Mouse (Mus musculus) monocyte, adult 2 months (primary cell): ENCODE measurements around the gene Map2k3.

Experiments used
- DNase-seq, 2 experiments: peaks; one replicate each; pipeline ENCODE4 v3.0.0; 2022; ENCODE audit warnings: low spot score in 2 of 2, low read depth in 1 of 2

Gene Map2k3

DNA sequence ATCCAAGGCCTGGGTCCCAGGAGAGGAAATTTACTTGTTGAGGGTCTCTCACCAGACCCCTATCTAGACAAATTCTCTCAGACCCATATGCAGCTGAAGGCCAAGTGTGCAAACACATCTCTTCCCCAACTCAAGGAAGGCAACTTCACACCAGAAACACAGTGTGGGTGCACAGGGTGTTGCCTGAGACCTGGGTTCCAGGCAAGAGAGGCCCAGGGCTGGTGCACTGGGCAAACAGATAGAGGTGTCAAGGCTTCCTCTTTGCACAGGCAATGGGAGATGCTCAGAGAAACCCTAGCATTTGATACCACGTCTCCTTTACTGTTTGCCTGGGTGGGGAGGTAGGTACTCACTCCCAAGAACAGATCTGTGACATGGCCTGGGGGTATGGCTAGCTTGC, 6.9 kb upstream of the Map2k3 start:
- no peak for DNase-seq

DNA sequence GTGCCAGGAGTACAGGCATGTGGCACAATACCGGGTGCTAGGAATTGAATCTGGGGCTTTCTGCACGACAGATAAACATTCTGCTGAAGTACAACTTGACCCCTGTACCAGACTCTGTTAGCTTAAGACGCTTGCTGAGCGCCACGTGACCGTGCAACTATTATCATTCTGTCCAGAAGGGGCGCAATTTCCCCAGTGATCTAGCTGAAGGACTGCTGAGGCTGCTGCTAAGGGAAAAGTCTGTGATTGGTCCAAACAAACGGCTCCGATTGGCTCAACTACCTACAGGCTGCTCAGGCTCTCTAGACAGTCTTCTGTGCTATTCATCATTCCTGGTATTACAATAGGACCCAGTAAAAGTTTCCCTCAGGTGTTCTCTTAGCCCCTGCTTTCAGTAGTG, 4.6 kb upstream of the Map2k3 start:
- DNase-seq, result peak in 1 of 2 experiments; percentile 83

DNA sequence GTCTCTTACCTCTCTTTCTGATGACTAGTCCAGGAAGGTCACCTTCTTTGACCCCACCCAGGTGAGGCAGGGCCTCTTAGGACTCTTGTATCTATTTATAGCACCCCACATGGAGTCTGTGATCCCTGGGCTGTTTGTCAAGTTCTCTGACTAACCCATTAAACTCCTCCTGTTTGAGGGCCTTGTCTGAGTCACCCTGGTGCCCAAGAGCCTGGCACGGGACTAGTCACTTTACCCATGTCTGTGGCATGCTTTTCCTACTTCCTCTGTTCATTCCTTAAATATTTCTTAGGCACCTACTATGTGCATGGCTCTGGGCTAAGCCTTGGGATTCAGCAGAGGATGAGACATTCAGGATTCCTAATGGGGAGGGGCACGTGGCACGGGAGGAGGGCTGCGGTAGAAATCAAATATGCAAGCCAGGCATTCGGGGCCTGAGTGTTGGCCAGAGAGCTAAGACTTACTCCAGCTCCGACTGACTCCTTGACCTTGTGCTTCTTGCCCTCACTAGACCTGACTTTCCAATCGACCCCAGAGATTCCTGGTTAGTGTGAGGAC, 1.0 kb upstream of the Map2k3 start:
- no peak for DNase-seq

DNA sequence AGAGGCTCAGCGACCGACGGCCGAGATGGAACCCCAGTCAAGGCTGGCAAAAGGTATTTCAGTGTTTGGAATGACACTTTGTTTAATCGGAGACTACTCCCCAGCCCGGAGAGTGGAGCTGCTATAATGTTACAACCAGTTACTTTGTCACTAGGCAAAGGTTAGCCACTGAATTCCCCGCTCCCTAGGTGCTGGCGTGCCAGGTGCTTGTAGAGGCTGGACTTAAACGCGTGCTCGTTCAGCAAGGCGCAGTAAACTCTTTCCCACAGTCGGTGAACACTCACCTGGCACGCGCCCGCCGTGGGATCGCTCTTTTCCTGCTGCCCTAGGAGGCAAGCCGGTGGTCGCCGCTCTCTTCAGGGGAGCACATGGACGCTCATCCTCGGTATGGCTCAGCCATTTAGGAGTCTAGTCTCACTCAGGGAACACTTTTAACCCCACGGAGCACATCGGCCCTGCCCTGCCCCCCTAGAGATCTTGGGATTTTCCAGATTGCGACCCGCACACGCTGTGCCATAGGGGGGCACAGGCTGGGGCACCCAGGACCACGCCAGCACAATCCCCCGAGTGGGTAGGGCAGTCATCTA, 458 bp upstream of the Map2k3 start:
- DNase-seq, result peak in 1 of 2 experiments; percentile 12

DNA sequence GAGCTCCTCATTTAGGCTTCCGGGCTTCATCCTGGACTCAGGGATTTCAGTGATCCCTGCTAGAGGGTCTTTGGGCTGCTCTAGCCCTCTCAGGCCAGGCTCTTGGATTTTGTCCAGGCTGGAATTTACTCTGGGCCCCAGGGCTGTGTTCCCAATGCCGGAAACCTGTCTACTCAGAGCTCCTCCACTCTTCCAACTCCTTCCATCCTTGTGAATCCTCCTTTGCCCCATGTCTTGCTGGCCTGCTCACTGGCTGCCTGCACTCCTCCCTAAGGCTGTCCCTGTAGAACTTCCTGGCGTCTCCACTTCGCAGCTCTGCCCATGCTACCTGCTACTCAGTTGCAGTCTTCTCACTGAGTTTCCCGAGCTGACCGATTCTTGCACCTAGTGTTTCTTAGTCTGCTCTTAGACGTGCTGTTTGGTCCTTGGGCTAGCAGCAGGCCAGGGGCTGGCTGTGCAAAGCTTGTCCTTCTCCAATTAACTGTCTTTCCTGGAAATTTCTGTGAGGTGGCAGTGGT, 729 bp downstream of the Map2k3 start:
- no peak for DNase-seq

DNA sequence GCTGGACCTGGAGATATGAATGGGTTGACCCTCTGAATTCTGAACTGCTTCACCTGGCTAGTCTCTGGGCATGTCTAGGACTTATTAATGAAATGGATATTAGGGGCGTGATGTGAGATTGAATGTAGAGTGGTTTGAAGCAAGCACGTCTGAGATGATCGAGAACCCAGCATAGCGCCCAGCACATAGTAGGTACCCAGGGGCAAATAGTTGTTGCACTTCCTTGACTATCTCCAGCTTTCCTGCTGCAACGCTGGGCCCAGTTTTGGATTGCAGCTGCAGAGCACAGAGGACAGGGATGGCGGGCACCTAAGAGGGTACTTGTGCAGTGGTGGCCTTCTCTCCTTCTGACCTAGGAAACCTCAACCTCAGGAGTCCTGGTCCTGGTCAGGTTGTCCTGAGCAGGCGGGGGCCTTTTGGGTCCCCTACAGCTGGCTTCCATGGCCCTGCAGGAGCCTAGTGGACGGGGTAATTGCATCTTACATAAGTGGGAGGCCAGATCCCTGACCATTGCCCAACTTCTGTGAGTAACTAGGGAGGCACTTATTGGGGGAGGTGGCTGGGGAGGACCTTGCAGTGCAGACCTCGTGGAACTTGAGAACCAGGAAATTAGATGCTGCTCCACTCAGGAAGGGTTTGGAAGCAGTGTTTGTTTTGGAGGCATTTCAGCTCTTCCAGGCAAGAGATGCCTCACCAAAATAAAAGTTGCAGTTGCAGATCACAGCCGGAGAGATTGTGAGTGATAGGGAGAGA, 1.5 kb downstream of the Map2k3 start:
- peak in 1 of 2 experiments; percentile 9 for DNase-seq

DNA sequence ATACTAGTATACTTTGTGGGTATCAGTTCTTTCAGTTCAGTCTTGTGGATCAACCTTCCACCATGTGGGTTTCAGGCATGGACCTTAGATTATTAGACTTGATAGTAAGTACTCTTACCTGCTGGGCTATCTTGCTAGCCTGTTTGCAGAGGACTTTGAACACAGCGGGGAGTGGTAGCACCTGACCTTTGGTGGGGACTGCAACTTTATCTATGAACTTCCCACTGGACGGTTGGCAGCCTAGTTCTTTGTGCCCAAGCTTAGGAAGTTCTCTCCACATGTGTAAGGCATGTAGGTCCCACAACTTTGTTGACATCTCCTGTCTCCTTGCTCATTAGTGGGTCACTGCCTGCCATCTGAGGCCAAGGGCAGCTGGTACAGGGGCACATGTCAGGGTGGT, 3.0 kb downstream of the Map2k3 start:
- no peak for DNase-seq

DNA sequence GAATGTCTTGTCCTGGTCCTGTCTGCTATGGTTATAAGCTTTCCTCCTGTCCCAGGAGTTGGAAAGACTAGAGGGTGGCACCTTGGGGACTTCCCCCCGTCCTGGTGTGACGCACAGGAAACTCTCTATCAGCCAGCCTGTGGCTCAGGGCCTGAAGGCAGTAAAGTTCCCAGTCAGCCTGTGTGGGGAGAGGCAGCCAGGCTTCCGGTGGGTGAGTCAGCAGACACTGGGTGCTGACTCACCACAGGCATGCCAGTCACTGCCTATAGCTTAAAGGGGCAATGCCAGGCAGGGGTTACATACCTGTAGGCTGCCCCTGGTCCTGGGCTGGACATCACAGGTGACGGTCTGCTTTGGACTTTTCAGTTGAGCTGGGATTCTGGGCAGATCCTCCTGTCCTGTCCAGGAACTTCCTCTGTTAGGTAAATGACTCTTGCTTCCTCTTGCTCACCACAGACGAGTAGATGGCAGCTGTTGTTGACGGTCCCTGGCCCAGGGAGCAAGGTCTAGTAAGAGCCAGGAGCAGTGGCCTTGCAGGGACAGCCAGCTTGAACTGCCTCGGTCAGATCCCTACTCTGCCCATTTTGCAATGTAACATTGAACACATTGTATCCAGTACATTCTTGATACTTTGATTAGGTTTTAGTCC, 3.6 kb downstream of the Map2k3 start:
- peak; percentile 64 to 74 for DNase-seq

DNA sequence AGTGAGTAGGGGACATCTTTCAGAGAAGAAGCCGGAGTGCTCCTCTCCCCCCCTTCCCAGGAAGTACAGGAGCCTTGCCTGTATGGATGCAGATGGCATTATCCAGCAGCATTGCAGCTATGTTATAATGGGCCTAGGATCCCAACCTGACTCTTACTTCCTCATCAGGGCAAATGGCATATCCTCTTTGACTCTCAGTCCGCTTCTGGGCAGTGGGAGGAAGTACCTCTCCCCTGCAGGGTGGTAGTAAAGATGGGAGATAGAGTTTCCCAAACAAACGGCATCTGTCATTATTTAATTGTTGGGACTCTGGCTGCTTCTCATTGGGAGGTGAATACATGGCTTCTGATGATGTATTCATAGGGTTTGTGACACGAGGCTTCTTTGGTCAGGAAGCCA, 4.1 kb downstream of the Map2k3 start:
- peak in 1 of 2 experiments; percentile 24 for DNase-seq

DNA sequence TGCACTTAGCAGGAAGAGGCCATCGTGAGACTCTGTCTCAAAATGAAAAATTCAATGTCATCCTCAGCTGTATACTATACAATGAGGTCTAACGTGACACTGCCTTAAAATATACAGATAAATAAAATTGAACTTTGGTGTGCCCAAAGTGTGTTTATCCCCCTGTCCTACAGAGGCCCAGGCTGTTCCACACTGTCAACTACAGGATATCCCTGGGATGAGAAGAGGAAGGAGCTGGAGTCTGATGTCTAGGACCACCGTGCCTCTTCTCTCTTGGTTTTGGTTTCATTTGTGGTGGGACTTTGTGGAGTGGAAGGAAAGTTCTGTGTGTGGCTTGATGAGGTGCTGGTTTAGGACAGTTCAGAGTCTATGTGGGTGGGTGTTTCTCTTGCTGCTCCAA, 5.8 kb downstream of the Map2k3 start:
- DNase-seq, result no peak

DNA sequence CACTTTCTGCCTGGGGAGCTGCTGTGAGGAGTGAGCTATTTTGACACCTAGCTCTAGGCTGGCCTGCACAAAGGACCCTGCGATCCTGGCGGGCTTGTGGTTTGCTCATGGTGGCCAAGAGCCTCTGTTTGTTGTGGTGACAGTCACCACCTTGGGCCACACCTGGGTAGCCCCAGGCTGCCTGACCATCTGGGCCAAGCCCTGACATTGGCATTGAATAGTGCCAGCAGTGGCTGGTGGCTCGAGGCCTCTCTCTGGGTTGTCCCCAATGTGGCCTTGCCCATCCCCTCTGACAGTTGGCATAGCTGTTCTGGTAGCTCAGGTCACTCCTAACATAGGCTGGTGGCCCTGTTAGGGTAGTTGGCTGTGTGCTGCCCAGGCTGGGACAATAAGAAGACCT, 7.7 kb downstream of the Map2k3 start:
- no peak for DNase-seq

DNA sequence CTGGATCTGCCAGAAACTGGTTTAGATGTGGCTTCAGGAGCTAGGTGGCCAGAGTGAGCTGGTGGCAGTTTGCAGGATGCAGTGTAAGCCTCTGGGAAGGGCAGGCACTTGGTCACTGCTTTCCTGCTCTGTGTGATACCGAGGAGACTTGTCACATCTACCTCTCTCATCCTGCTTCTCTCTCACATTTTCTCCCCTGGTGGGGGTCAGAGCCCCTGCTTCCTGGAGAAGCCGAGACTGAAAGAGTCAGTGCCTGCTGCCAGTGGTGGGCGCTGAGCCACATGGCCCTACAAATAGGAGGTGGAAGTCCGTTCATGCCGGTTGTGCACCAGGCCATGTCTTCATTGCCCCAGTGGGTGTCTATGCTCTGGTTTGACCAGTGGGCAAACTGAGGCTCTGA, 8.7 kb downstream of the Map2k3 start:
- DNase-seq, result no peak

DNA sequence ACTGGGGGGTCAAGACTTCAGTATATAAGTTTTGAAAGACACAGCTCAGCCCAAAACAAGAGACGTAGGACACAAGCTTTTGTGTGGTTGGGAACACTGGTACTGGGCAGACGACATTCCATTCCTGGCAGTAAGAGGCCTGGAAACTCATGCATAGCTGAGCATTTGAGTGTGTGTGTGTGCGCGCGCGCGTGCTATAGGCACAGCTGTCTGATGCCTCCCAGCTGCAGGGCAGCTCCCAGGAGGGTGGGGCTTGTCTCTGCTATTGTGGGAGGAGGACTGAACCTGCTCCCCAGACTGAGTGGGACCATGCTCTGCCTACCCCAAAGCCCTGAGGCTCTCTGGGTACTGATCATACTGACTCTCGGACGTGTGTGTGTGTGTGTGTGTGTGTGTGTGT, 9.5 kb downstream of the Map2k3 start:
- DNase-seq, result no peak

DNA sequence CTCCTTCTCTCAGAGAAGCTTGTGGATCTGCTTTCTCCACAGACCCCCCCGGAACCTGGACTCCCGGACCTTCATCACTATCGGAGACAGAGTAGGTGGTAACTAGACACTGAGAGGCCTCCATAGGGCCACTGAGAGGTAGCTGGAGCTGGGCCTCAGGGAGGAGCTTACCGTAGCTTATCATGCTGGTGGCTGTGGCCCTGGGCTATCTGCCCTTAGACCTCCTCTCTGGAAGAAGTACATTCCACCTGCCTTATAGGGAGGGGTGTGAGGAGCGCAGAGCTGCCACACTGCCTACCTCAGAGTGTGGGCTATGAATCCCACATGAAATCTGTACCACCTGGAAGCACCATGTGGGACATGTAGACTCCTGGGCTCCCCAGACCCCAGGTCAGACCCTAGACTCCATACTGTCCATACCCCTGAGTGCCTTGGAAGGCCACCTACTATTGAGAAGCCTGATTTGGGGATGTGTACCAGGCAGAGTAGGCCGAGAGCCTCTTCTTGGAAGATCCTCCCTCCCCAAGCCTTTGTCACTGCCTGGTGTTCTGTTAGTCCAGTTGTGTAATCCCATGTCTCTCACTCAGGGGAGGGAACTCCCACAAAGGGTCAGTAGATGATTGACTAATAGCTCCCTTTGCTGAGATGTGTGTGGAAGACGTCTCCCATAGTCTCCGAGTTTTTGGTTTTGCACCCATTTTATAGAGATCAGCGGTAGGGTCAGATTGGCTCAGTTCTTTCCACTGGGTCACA, 10.6 kb downstream of the Map2k3 start:
- DNase-seq, result no peak

DNA sequence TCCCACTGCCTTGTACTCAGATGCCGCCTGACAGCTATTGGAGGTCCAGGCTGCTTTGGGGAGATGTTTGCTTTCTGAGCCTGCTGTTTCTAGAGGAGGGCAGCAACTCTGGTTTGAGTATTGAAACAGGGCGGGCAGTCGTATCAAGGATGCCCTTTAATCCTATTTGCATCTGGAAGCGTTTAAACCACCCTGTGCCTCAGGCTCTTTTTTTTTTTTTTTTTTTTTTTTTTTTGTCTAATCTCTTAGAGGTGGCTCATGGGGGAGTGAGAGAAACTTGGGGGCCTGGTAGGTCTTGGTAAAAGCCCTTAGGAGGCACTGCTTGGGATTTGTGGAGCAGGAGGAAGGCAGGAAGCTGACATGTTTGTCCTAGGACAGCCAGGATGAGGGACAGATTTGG, 13.2 kb downstream of the Map2k3 start:
- no peak for DNase-seq

DNA sequence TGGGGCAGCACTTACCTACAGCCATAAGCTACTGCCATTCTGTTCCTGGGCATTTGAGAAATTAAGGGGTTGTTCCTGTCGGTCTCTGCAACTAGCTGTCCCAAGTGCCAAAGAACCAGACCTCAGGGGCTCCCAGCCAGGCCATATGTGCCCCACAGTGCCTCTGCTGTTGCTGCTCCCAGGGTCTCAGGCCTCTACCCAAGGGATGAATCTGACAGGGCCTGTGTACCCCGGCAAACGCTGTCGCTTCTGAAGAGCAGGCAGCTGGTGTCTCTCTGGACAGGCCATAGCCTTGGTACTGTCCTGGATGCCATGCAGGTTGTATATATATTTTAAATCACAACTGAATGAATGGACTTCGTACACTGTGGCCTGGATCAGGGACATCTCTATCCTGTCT, 20.1 kb downstream of the Map2k3 start:
- no peak for DNase-seq

DNA sequence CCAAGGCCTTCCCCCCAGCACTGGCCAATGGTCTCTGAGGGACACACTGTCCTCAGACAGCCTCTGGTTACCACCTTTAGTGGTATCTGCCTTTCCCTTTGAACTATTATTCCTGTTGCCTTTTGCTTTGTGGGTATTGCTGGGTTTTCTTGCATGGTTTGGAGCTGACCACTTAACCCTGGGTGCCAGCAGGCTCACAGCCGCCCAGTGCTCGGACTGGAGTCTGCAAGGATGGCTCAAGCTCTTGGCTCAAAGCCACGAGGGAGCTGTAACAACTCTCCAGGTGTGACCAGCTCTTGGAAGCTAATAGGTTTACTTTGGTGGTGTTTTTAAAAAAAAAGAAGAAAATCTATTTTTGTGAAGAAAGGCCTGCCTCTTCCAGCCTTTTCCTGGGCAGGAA, 20.5 kb downstream of the Map2k3 start:
- no peak for DNase-seq

DNA sequence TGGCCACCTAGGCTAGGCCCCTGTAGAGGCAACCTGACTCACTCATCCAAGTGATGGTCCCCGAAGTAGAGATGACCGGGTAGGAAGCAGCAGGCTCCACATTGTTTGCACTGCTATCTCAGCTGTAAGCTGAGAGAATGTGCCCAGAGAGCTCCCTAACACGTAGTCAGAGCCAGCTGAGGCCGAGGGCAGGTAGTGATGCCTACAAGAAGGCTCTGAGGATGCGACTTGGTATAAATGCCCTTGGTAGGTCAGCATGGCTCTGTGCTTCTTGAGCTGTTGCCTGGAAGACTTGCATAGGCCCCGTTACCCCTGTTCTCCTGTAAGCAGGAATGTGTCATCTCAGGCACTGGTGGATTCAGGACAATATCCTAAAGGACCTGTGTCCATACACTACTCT, 21.2 kb downstream of the Map2k3 start:
- DNase-seq, result no peak

DNA sequence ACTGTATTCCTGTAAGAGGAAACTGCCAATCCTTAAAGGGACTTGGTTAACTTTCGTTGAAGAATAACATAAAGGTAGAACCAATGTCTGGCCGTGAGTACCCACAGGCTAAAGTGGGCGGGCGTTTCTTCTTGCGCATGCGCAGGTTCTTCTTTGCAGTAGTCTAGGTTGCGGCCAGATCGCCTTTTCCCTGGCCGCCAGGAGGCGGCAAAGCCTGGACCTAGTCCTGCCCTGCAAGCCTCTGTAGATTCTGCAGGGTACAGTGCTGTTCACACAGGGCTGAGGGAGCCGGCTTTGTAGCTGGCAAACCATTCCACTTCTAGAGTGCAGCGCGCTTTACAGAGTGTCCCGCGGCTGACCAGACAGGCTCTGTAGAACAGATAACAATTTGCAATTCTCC, 22.0 kb downstream of the Map2k3 start:
- peak in 1 of 2 experiments; percentile 56 for DNase-seq

DNA sequence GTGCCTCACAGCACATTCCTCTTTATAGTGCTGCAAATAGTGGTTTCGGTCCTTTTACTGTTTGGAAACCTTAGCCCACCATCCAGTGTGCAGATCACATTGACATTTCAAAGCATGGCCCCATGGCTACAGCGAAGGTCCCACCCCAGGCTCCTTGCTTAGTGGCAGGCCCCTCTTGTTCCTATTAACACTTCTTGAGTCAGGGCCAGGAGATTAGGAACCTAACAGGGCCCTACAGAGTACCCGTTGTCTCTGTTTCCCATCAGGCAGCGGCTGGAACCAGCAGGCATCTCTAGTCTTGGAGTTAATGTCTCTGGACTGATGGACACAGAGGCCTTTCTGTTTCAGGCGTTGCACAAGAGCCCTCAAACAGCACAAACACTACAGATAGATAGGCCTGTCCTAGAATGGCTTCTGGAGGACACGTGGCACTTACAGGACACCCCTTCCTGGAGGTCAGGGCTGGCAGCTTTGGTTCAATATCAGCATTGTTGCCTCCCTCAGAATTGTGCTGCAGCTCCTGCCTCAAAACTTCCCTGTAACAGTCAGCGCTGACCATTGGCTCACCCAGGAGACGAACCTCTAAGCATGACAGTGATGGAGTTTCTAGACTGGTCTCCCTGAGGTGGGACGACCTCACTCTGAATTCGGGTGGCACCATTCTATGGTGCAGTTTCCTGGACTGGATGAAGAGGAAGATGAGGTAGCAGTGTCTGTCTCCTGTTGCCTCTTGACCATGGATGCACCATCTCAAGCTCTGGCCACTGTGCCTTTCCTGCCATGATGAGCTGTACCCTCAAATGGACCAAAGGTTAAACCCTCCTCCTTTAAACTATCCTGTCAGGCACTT, 22.6 kb downstream of the Map2k3 start:
- DNase-seq, result no peak
